Mouse (Mus musculus): ENCODE measurements around the gene Rbpj. TPM values are rescaled to one million over a fixed set of nuclear protein-coding genes. Genes with fewer than 3 reads are reported as not detected.

Rbpj gene
- polyA plus RNA-seq, 1 experiment from 2014 or later, result 65.5 TPM

GRCm38 (mm10) chr5:53691577-53691976 lies 225.6 kb downstream of the Rbpj start:
- no peak overlapping the region for H3K4me2 ChIP-seq (replicated peaks)
- H3K4me1 ChIP-seq, result no peaks in the 10 kb centered on the region
- ATAC-seq (ENCODE audit: low FRiP score, low read depth), result no peak
- no peak overlapping the region for H3K4me3 ChIP-seq
- no peaks in the 10 kb centered on the region for H3K9me3 ChIP-seq
- H3K27me3 ChIP-seq, result no peaks in the 10 kb centered on the region
- WGBS, result 72% methylated on average over 3 of the region's 3 CpGs
- no peaks in the 10 kb centered on the region for H3K36me3 ChIP-seq
- H3K9ac ChIP-seq (replicated peaks), result no peak overlapping the region
- H3K27ac ChIP-seq (replicated peaks), result no peak overlapping the region

DNA sequence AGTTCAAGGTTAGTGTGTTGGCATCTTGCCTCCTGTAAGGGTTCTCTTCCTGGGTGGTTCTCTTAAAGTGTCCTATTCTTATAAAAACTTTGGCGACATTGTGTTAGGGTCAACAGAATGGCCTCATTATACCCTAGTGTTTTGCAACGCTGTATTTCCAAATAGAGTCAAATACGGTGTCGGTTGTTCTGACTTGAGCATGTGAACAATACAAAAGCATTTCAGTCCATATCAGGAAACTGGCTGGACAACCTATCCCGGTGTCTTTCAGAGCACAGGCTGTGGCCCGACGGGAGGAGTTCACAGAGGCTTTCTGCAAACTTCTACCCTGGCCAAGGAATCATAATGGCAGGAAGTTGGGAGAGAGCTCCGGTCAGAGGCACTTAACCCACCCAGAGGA lies 226.1 kb downstream of the Rbpj start:
- H3K4me2 ChIP-seq (replicated peaks), result no peak overlapping the region
- H3K9me3 ChIP-seq, result no peaks in the 10 kb centered on the region
- H3K4me1 ChIP-seq, result no peaks in the 10 kb centered on the region
- H3K36me3 ChIP-seq, result no peaks in the 10 kb centered on the region
- no peak overlapping the region for H3K9ac ChIP-seq (replicated peaks)
- no peak overlapping the region for H3K27ac ChIP-seq (replicated peaks)
- no peaks in the 10 kb centered on the region for H3K27me3 ChIP-seq
- no peak overlapping the region for H3K4me3 ChIP-seq
- WGBS, result 89% methylated on average over 8 of the region's 8 CpGs
- no peak for ATAC-seq (ENCODE audit: low FRiP score, low read depth)

- no peak for ATAC-seq (ENCODE audit: low FRiP score, low read depth)
- no peaks in the 10 kb centered on the region for H3K36me3 ChIP-seq
- H3K9ac ChIP-seq (replicated peaks), result no peak overlapping the region
- no peaks in the 10 kb centered on the region for H3K27me3 ChIP-seq
- 93% methylated on average over 1 of the region's 1 CpGs for WGBS
- no peak overlapping the region for H3K4me2 ChIP-seq (replicated peaks)
- H3K27ac ChIP-seq (replicated peaks), result no peak overlapping the region
- no peaks in the 10 kb centered on the region for H3K4me1 ChIP-seq
- no peaks in the 10 kb centered on the region for H3K9me3 ChIP-seq
- no peak overlapping the region for H3K4me3 ChIP-seq
Measured at GRCm38 (mm10) chr5:53692662-53693061, 226.7 kb downstream of the Rbpj start.

GRCm38 (mm10) chr5:53696701-53697100 lies 230.7 kb downstream of the Rbpj start:
- H3K9me3 ChIP-seq, result no peaks in the 10 kb centered on the region
- 81% methylated on average over 3 of the region's 3 CpGs for whole genome bisulfite sequencing
- no peak overlapping the region for H3K4me3 ChIP-seq
- H3K27ac ChIP-seq (replicated peaks), result no peak overlapping the region
- no peak overlapping the region for H3K9ac ChIP-seq (replicated peaks)
- no peaks in the 10 kb centered on the region for H3K27me3 ChIP-seq
- ATAC-seq (ENCODE audit: low FRiP score, low read depth), result no peak
- H3K4me2 ChIP-seq (replicated peaks), result no peak overlapping the region
- no peaks in the 10 kb centered on the region for H3K36me3 ChIP-seq
- no peaks in the 10 kb centered on the region for H3K4me1 ChIP-seq

DNA sequence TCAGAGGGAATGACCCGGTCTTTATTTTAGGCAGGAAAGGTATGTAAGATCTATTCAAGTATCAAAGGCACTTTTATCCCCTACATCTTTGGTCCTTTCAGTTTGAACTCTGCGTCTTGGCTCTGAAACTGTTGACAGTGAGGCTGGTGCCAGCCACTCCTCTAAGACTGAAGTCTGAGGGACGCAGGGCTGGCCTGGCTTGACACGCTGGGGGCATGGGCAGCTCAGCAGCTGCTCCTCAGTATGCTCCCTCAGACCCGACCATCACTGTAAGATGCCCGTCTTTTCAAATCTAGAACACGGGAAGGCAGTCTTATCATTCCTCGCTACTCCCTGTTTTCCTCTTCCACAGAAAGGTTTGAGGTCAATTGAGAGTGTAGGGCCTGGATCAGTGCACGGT lies 231.8 kb downstream of the Rbpj start:
- Histone ChIP-seq H3K27me3 (no peaks in the 10 kb centered on the region), H3K4me3 (no peak overlapping the region), H3K9ac (replicated peaks) (no peak overlapping the region), H3K4me2 (replicated peaks) (no peak overlapping the region), H3K4me1 (no peaks in the 10 kb centered on the region), H3K9me3 (no peaks in the 10 kb centered on the region), H3K36me3 (no peaks in the 10 kb centered on the region), H3K27ac (replicated peaks) (no peak overlapping the region)
- 84% methylated on average over 9 of the region's 9 CpGs for WGBS
- no peak for ATAC-seq (ENCODE audit: low FRiP score, low read depth)

DNA sequence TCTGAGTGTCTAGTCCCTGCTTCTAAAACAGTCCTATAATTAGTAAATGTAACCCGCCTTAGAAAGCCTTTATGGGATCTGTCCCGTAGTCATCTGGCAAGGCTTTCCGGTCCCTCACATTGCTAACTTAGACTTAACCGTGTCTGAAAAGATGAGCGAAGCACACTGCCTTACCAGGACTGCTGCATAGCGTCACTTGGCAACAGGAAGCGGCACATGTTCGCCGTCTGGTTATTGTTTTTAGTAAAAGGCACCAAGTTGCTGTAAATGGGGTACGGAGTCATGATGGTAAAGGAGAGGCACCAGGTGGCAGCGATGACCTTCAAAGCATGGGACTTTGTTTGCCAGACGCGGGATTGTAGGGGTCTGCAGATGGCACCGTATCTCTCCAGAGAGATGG lies 236.7 kb downstream of the Rbpj start:
- Histone ChIP-seq H3K4me1 (peaks cover 16% of the 10 kb centered on the region), H3K4me3 (no peak overlapping the region), H3K9me3 (no peaks in the 10 kb centered on the region), H3K36me3 (no peaks in the 10 kb centered on the region), H3K27me3 (no peaks in the 10 kb centered on the region), H3K4me2 (replicated peaks) (no peak overlapping the region), H3K27ac (replicated peaks) (no peak overlapping the region), H3K9ac (replicated peaks) (no peak overlapping the region)
- ATAC-seq (ENCODE audit: low FRiP score, low read depth), result no peak
- WGBS, result 88% methylated on average over 14 of the region's 14 CpGs

Other genes with a start within 250 kb of the Rbpj start
- gene Smim20, start 199.1 kb upstream of the Rbpj start, polyA plus RNA-seq (2016; fragmentation: Nextera tagmentation; extraction: Ambion mirVana), result 71.0 and 72.5 TPM in 2 replicates
- 0.80 and 1.2 TPM in 2 replicates for gene Cckar, start 241.6 kb downstream of the Rbpj start, polyA plus RNA-seq (2016; fragmentation: Nextera tagmentation; extraction: Ambion mirVana)

All from midbrain, embryonic 12.5 days (tissue).